Mouse (Mus musculus) stomach, embryonic 15.5 days (tissue): ENCODE results near the gene Aatk. TPM values are rescaled to one million over a fixed set of nuclear protein-coding genes. Genes with fewer than 3 reads are reported as not detected.

Experiments
- ATAC-seq: fragments of 200-750 bp; cut with Nextera tagmentation; 2 replicates; pipeline ENCODE4 v1.8.0; 2017; ENCODE audit warnings: low read depth, moderate number of reproducible peaks, moderate TSS enrichment; ENCODE audit not compliant: insufficient read depth, low FRiP score
- H3K27ac ChIP-seq: fragments of 300-500 bp; sonication (generic); 2 replicates; pipeline ENCODE4 v1.5.1; 2015; ENCODE audit warnings: mild to moderate bottlenecking, inconsistent platforms
- H3K27me3 ChIP-seq: fragments of 300-500 bp; sonication (generic); replicated peaks from 2 replicates; pipeline ENCODE4 v1.6.1; 2015; ENCODE audit warnings: inconsistent platforms
- H3K36me3 ChIP-seq: fragments of 300-500 bp; sonication (generic); 2 replicates; pipeline ENCODE4 v1.6.1; 2015; ENCODE audit warnings: inconsistent platforms
- H3K4me1 ChIP-seq: fragments of 300-500 bp; sonication (generic); 2 replicates; pipeline ENCODE4 v1.6.1; 2015; ENCODE audit warnings: inconsistent platforms
- H3K4me2 ChIP-seq: fragments of 300-500 bp; sonication (generic); 2 replicates; pipeline ENCODE4 v1.6.1; 2015; ENCODE audit warnings: mild to moderate bottlenecking, inconsistent platforms
- H3K4me3 ChIP-seq: fragments of 300-500 bp; sonication (generic); replicated peaks from 2 replicates; pipeline ENCODE4 v1.5.1; 2015; ENCODE audit warnings: inconsistent platforms
- H3K9ac ChIP-seq: fragments of 300-500 bp; sonication (generic); 2 replicates; pipeline ENCODE4 v1.6.1; 2015; ENCODE audit warnings: inconsistent platforms
- H3K9me3 ChIP-seq: fragments of 300-500 bp; sonication (generic); 2 replicates; pipeline ENCODE4 v1.6.1; 2016; ENCODE audit warnings: inconsistent platforms
- WGBS: fragments of 180-500 bp; shearing (Covaris S2); methylation state at CpG from one replicate; pipeline ENCODE4 v1.1.7; 2015; 5-methylcytosine and 5-hydroxymethylcytosine counted together
- polyA plus RNA-seq: library from polyadenylated mRNA; unstranded; fragments of >200 nt; fragmentation: Nextera tagmentation; extraction: Ambion mirVana; gene quantifications from 2 replicates; pipeline ENCODE4 v1.2.1, GENCODE M21; 2015

Gene Aatk
- polyA plus RNA-seq, 1 experiment from 2014 or later, result 4.5 TPM

DNA sequence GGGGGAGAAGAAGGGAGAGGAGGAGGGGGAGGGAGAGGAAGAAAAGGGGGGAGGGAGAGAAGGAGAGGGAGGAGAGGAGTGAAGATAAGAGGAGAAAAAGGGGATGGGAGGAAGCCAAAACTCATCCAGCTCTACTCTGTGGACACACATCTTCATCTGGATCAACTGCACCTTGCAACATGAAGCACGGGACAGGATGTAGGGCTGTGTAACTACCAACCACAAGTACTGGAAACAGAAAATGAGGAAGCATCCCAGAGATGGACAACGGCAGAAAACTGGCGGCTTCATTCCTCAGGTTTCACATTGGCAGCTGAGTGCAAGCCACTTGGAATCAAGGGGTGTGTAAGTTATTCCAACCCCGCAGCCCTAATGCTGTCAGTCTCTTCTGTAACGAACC is 12.2 kb downstream of the Aatk start:
- Histone ChIP-seq H3K27ac (no peak overlapping the region), H3K4me1 (peaks cover 21% of the 10 kb centered on the region), H3K27me3 (no peaks in the 10 kb centered on the region), H3K9me3 (no peaks in the 10 kb centered on the region), H3K4me2 (no peak overlapping the region), H3K9ac (no peak overlapping the region), H3K4me3 (no peak overlapping the region), H3K36me3 (no peaks in the 10 kb centered on the region)
- WGBS, result 66% methylated on average over 5 of the region's 5 CpGs
- no peak for ATAC-seq

DNA sequence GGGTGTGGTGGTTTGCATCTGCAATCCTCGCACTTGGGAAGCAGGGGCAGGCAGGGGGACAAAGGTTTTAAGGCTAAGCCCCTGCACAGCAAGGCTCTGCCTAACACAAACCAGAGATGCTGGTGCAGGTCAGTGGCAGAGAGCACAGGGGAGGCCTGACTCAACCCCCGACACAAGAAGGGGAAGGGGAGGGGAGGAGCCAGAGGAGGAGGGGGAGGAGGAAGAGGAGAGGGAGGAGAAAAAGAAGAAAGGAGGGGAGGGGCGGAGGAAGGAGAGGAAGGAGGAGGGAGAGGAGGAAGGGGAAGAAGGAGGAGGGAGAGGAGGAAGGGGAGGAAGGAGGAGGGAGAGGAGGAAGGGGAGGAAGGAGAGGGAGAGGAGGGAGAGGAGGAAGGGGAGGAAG is 12.7 kb downstream of the Aatk start:
- 41% methylated on average over 3 of the region's 3 CpGs for WGBS
- peak overlapping the region; percentile 44; the same call in 1 of the 2 replicates for H3K27ac ChIP-seq
- no peak for ATAC-seq

DNA sequence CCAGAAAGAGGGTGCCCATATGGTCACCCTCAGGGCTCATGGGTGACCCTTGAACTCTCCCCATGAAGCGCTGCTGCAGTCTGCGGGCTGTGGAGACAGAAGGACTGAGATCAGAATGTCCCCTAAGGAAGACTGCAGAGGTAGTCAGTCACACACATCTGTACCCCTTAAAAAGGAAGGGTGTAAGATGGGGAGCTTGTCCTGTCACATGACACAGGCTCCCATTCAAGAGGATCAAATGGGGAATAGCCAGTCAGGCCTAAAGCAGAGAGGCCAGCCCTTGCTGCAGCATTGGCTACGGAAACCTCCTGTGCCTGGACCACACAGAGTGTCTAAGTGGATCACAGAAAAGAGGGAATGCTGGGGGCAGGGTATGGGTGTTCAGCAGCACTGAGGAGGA is 13.5 kb downstream of the Aatk start:
- Histone ChIP-seq H3K4me3 (no peak overlapping the region), H3K27me3 (no peaks in the 10 kb centered on the region), H3K27ac (peak overlapping the region; percentile 14), H3K4me1 (peaks cover 24% of the 10 kb centered on the region), H3K4me2 (no peak overlapping the region), H3K9me3 (no peaks in the 10 kb centered on the region), H3K9ac (no peak overlapping the region), H3K36me3 (no peaks in the 10 kb centered on the region)
- ATAC-seq, result no peak
- WGBS, result 71% methylated on average over 3 of the region's 3 CpGs

More for the DNA sequence above, 12.7 kb downstream of the Aatk start:
- H3K36me3 ChIP-seq, result no peaks in the 10 kb centered on the region
- no peak overlapping the region for H3K9ac ChIP-seq
- peaks cover 21% of the 10 kb centered on the region for H3K4me1 ChIP-seq
- H3K9me3 ChIP-seq, result no peaks in the 10 kb centered on the region
- no peak overlapping the region for H3K4me2 ChIP-seq
- H3K27me3 ChIP-seq, result no peaks in the 10 kb centered on the region
- no peak overlapping the region for H3K4me3 ChIP-seq

DNA sequence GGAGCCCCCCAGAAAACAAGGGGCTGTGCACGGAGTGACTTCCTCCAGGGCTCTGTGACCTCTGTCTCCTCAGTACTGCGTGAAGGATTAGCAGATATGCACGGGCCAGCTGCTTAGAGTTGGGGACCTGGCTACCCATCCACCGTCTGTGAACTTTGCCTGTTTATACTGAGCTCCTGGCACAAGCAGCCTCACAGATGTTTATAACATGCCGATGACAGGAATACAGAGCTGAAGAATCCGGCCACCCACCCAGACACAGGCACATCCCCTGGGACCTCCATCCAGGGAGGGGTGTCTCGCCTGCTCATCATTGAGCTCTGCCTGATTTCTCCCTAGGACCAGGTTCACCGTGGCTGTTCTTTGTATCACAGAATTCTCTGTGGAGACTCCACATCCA is 14.9 kb downstream of the Aatk start:
- Histone ChIP-seq H3K9me3 (no peaks in the 10 kb centered on the region), H3K9ac (no peak overlapping the region), H3K4me3 (no peak overlapping the region), H3K27me3 (no peaks in the 10 kb centered on the region), H3K4me1 (peaks cover 30% of the 10 kb centered on the region), H3K4me2 (no peak overlapping the region), H3K27ac (0 out of 2 replicates have a peak overlapping the region, but pooled peaks have one; percentile 21), H3K36me3 (no peaks in the 10 kb centered on the region)
- WGBS, result 30% methylated on average over 8 of the region's 8 CpGs
- ATAC-seq, result no peak

DNA sequence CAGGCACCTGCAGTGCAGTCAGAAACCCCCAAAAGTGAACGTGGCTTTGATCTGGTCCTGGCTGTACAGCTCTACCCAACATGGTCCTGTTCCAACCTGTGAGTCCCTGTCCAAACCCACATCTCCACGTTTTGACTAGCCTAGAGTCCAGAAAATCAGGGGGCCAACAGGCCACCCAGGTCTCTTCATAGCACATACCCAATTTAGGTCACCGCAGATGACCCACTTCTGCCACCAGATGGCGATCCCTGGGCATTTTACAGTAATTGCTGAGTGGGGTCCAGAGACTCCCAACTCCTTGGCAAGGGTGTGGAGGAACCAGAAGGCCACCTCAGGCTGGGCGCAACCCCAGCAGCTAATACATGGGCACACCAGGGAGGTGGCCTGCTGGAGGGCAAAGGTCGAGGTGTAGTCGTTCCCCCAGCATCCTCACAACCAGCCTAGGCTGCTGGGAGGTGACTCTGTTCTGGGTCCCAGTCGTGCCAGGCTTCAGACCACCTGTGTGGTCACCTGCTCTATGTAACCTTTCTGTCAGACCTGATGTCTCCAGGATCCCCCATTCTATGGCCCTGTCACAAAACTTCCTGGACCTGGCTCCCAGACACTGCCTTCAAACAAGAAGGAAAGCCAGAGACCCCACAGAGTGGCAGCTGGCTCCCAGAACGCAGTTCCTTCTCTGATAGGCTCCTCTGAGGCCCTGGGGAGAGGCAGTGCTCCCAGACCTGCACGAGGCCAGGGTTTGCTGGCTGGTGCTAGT is 16.6 kb downstream of the Aatk start:
- no peak overlapping the region for H3K9ac ChIP-seq
- no peak overlapping the region for H3K4me3 ChIP-seq
- no peaks in the 10 kb centered on the region for H3K27me3 ChIP-seq
- H3K4me1 ChIP-seq, result peaks cover 30% of the 10 kb centered on the region
- H3K36me3 ChIP-seq, result no peaks in the 10 kb centered on the region
- no peak overlapping the region for H3K27ac ChIP-seq
- no peak overlapping the region for H3K4me2 ChIP-seq
- no peaks in the 10 kb centered on the region for H3K9me3 ChIP-seq
- 0 out of 2 replicates have a peak, but pooled peaks have one; percentile 16 for ATAC-seq
- WGBS, result 35% methylated on average over 10 of the region's 10 CpGs

DNA sequence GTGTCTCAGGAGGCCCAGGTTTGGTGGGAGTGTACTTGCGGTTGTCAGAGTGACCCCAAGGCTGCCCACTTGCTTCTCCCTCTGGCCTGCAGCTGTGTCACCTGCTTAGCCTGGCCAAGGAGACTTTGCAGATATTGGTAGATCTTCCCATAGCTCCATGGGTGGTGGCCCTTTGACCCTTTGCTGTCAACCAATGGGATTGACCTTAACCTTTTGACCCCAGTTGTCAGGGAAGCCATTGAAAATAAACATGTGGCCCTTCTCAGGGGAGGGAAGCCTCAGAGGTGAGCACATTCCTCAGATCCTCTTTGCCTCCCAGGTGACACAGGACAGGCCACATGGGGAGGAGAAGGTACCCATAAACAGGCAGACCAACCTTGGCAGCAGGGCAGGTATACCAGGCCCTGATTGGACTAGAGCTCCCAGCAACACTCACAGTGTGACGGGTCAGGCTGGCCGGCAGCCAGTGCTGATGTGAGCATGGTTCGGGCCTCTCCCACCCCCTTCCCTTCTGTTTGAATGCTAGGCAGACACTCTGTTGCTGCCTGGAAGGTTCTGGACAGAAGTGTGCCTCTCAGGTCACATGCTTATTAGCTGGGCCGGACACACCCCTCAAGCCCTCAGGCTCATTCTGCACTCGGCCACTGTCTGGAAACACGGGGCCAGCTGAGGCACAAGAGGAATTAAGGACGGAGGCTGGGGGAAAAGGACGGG is 17.4 kb downstream of the Aatk start:
- Histone ChIP-seq H3K4me3 (no peak overlapping the region), H3K9ac (no peak overlapping the region), H3K9me3 (no peaks in the 10 kb centered on the region), H3K27me3 (no peaks in the 10 kb centered on the region), H3K4me1 (peaks cover 30% of the 10 kb centered on the region), H3K36me3 (no peaks in the 10 kb centered on the region), H3K4me2 (no peak overlapping the region), H3K27ac (no peak overlapping the region)
- WGBS, result 37% methylated on average over 9 of the region's 9 CpGs
- ATAC-seq, result peak; percentile 27; the same call in 1 of the 2 replicates

DNA sequence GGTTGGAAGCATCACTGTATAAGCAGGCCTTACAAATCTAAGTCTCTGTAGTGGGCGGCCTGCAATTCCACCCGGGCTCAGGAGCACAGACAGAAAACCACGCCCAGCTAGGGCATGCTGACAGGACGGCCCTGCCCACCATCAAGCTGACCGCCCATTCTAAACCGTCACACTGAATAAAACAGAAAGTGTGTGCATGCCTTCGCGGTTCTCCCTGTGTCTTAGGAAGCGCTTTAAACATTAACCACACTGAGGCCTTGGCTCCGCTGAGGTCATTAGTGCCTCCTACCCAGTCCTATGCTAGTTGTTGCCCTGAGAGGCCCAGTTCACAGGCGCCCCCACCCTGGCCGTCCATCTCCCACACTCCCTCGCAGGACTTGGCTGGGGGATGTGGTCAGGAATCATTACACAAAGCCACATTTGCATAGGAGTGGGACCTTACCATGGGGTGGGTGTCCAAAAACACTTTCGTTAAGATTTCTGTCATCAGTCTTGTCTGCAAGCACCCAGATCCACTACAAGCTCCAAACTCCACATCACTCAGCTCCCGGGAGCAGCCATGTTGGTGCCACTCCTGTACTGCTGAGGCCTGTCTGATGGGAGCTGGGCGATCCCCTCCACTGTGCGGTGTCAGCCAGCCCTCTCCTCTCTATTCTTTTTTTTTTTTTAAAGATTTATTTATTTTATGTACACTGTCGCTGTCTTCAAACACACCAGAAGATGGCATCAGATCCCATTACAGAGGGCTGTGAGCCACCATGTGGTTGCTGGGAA is 18.5 kb downstream of the Aatk start:
- H3K36me3 ChIP-seq, result no peaks in the 10 kb centered on the region
- no peaks in the 10 kb centered on the region for H3K9me3 ChIP-seq
- WGBS, result 51% methylated on average over 18 of the region's 18 CpGs
- no peak overlapping the region for H3K4me3 ChIP-seq
- H3K4me1 ChIP-seq, result peaks cover 28% of the 10 kb centered on the region
- H3K27me3 ChIP-seq, result no peaks in the 10 kb centered on the region
- peak; percentile 48; the same call in 1 of the 2 replicates for ATAC-seq
- peak overlapping the region; percentile 48; the same call in 1 of the 2 replicates for H3K27ac ChIP-seq
- no peak overlapping the region for H3K9ac ChIP-seq
- peak overlapping the region; percentile 3; the same call in 1 of the 2 replicates for H3K4me2 ChIP-seq

DNA sequence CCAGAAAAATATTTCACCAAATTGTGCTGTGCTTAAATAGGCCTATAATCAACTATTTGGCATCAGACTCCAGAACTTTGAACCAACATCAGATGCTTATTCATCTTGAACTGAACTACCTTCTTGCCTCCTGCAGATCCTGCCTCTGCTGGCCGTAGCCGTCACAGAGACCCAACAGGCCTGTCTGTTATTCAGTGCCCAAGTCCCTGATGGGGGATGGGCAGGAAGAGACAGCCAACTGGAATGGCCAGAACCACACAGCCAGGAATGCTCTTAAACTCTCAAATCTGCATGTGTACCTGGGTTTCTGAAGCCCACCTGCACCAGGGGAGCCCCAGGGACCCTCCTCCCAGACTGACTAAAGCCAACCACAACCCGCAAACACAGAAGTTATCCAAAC is 20.0 kb downstream of the Aatk start:
- H3K4me1 ChIP-seq, result peaks cover 21% of the 10 kb centered on the region
- no peaks in the 10 kb centered on the region for H3K9me3 ChIP-seq
- no peaks in the 10 kb centered on the region for H3K36me3 ChIP-seq
- H3K4me3 ChIP-seq, result no peak overlapping the region
- no peak overlapping the region for H3K4me2 ChIP-seq
- no peak for ATAC-seq
- H3K27me3 ChIP-seq, result 0 out of 2 replicates have a peak, but pooled peaks cover 4% of the 10 kb centered on the region
- WGBS, result 83% methylated on average over 3 of the region's 3 CpGs
- no peak overlapping the region for H3K27ac ChIP-seq
- H3K9ac ChIP-seq, result no peak overlapping the region

DNA sequence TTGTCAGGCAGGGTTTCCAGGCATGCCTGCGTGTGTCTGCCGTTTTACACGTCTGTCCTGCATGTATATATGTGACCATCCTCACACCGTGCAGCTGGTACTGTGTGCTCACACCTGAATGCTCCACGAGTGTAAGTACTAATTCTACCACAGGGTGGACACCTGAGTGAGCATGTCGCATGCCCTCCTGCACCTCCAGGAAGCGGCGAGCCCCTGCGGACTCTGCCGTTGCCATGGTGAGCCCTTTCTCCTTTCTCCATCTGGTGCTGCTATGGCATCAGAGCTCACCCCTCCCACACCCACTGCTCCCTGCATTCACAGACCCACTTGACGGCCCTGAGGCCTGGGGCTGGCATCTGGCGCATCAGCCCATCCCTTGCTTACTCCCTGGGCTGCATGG is 24.1 kb downstream of the Aatk start:
- no peak overlapping the region for H3K4me3 ChIP-seq
- no peaks in the 10 kb centered on the region for H3K9me3 ChIP-seq
- no peak overlapping the region for H3K27ac ChIP-seq
- no peaks in the 10 kb centered on the region for H3K36me3 ChIP-seq
- ATAC-seq, result no peak
- H3K4me1 ChIP-seq, result no peaks in the 10 kb centered on the region
- H3K4me2 ChIP-seq, result no peak overlapping the region
- WGBS, result 63% methylated on average over 12 of the region's 12 CpGs
- no peak overlapping the region for H3K9ac ChIP-seq
- 0 out of 2 replicates have a peak, but pooled peaks cover 4% of the 10 kb centered on the region for H3K27me3 ChIP-seq

DNA sequence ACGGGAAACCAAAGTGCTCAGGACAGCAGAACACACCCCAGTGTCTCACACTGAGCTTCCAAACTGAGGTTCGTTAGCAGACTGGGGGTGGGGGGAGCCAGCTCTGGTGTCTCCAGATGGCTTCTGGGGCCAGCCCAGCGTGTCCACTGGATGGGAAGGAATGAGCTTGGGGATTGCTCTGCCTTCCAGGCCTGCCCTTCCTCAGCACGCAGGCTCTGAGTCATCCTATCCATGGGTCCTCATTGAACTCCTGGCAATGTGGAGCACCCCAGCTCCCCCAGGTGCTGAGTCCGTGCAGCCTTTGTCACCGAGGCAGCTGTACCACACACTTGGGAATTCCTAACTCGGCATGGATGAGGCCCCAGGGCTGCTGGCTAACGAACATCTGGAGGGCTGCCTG is 24.8 kb downstream of the Aatk start:
- 66% methylated on average over 8 of the region's 8 CpGs for WGBS
- H3K27ac ChIP-seq, result no peak overlapping the region
- no peak for ATAC-seq
- H3K9ac ChIP-seq, result no peak overlapping the region
- H3K36me3 ChIP-seq, result no peaks in the 10 kb centered on the region
- H3K4me1 ChIP-seq, result no peaks in the 10 kb centered on the region
- H3K4me3 ChIP-seq, result no peak overlapping the region
- H3K4me2 ChIP-seq, result no peak overlapping the region
- H3K27me3 ChIP-seq, result 0 out of 2 replicates have a peak, but pooled peaks cover 4% of the 10 kb centered on the region
- H3K9me3 ChIP-seq, result no peaks in the 10 kb centered on the region

DNA sequence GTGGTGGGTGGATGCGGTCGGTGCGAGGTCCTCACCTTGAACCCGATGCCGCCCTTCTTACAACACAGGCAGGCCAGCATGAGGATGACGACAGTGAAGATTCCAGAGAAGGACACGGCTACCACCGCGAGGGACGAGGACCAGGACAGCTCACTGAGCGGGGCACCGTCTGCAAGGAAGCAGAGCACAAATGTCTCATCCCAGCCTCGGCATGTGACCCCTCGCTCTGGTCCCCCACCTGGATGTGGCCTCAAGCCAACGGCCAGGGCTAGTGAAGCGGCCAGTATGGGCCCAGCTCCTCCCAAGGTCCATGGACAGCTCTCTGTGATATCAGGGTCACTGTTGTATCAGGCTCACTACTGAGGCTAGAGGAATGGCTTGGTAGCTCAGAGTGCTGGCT is 25.6 kb downstream of the Aatk start:
- Histone ChIP-seq H3K4me2 (no peak overlapping the region), H3K9ac (no peak overlapping the region), H3K27me3 (0 out of 2 replicates have a peak, but pooled peaks cover 4% of the 10 kb centered on the region), H3K9me3 (no peaks in the 10 kb centered on the region), H3K27ac (no peak overlapping the region), H3K36me3 (no peaks in the 10 kb centered on the region), H3K4me1 (no peaks in the 10 kb centered on the region), H3K4me3 (no peak overlapping the region)
- no peak for ATAC-seq
- WGBS, result 88% methylated on average over 16 of the region's 16 CpGs
